Mouse (Mus musculus) kidney, adult 2 months (tissue): ENCODE results near the gene Sema5b. TPM values are rescaled to one million over a fixed set of nuclear protein-coding genes. Genes with fewer than 3 reads are reported as not detected.

Experiments used
- DNase-seq: peaks from one replicate; pipeline ENCODE4 v3.0.0; 2021
- H3K27ac ChIP-seq: fragments of 200-500 bp; 2 replicates; pipeline ENCODE4 v1.5.1; 2012; ENCODE audit warnings: low read depth, low read length, control low read depth, inconsistent platforms; ENCODE audit not compliant: insufficient read depth
- H3K27me3 ChIP-seq: fragments of 200-500 bp; replicated peaks from 2 replicates; pipeline ENCODE4 v1.6.1; 2012; ENCODE audit warnings: mild to moderate bottlenecking, moderate library complexity, low read length, inconsistent platforms; ENCODE audit not compliant: control insufficient read depth, insufficient read depth
- H3K36me3 ChIP-seq: fragments of 200-500 bp; 2 replicates; pipeline ENCODE4 v1.6.1; 2012; ENCODE audit warnings: mild to moderate bottlenecking, moderate library complexity, low read length, inconsistent platforms; ENCODE audit not compliant: control insufficient read depth, insufficient read depth
- H3K4me1 ChIP-seq: fragments of 200-500 bp; 2 replicates; pipeline ENCODE4 v1.6.1; 2011; ENCODE audit warnings: low read length; ENCODE audit not compliant: control insufficient read depth, insufficient read depth
- H3K4me3 ChIP-seq: fragments of 200-500 bp; 2 replicates; pipeline ENCODE4 v1.5.1; 2011; ENCODE audit warnings: mild to moderate bottlenecking, low read depth, low read length, control low read depth; ENCODE audit not compliant: insufficient read depth
- CTCF ChIP-seq: fragments of 200-500 bp; conservative IDR thresholded peaks from 2 replicates; pipeline ENCODE4 v1.5.1; 2011; ENCODE audit warnings: low read depth, mild to moderate bottlenecking, control low read depth, low read length, moderate library complexity, mixed read lengths; ENCODE audit not compliant: insufficient read depth, insufficient read length
- POLR2A ChIP-seq: fragments of 200-500 bp; IDR thresholded peaks from one replicate; pipeline ENCODE4 v1.6.1; 2011; ENCODE audit warnings: low read depth, low read length, control low read depth
- WGBS: fragments of 180-500 bp; shearing (Covaris S2); methylation state at CpG from one replicate; pipeline ENCODE4 v1.1.7; 2018; 5-methylcytosine and 5-hydroxymethylcytosine counted together
- polyA plus RNA-seq: library from polyadenylated mRNA; depleted of rRNA; stranded (reverse); fragments of >200 nt; gene quantifications from 2 replicates; pipeline ENCODE4 v1.2.3, GENCODE M21; 2012

Sema5b gene
- polyA plus RNA-seq, 1 experiment: 1.4 TPM

GRCm38 (mm10) chr16:35623986-35624385, 83.0 kb downstream of the Sema5b start:
- TF ChIP-seq CTCF: no peak
- no peak for TF ChIP-seq POLR2A
- WGBS: 79% methylated on average over 7 of the region's 7 CpGs
- H3K4me1 ChIP-seq: no peaks in the 10 kb centered on the region

GRCm38 (mm10) chr16:35624877-35625276, 83.9 kb downstream of the Sema5b start:
- no peaks in the 10 kb centered on the region for H3K27me3 ChIP-seq
- H3K4me1 ChIP-seq: no peaks in the 10 kb centered on the region
- TF ChIP-seq CTCF (no peak), POLR2A (no peak)
- no peaks in the 10 kb centered on the region for H3K36me3 ChIP-seq
- 73% methylated on average over 6 of the region's 6 CpGs for WGBS
- DNase-seq: no peak
- H3K27ac ChIP-seq: no peak overlapping the region
- H3K4me3 ChIP-seq: no peak overlapping the region

More at GRCm38 (mm10) chr16:35623986-35624385, 83.0 kb downstream of the Sema5b start:
- no peak for DNase-seq
- H3K27me3 ChIP-seq: no peaks in the 10 kb centered on the region
- H3K27ac ChIP-seq: no peak overlapping the region
- no peaks in the 10 kb centered on the region for H3K36me3 ChIP-seq
- no peak overlapping the region for H3K4me3 ChIP-seq

- Histone ChIP-seq H3K27me3 (no peaks in the 10 kb centered on the region), H3K36me3 (no peaks in the 10 kb centered on the region), H3K27ac (no peak overlapping the region), H3K4me1 (no peaks in the 10 kb centered on the region), H3K4me3 (no peak overlapping the region)
- 71% methylated on average over 16 of the region's 16 CpGs for WGBS
- TF ChIP-seq CTCF: no peak
- TF ChIP-seq POLR2A: no peak
- no peak for DNase-seq
Observed at GRCm38 (mm10) chr16:35625286-35626020, 84.5 kb downstream of the Sema5b start.

- H3K4me1 ChIP-seq: no peaks in the 10 kb centered on the region
- H3K27me3 ChIP-seq: no peaks in the 10 kb centered on the region
- H3K4me3 ChIP-seq: no peak overlapping the region
- peak; percentile 72 for DNase-seq
- H3K27ac ChIP-seq: no peak overlapping the region
- WGBS: 48% methylated on average over 10 of the region's 10 CpGs
- TF ChIP-seq POLR2A (no peak), CTCF (peak; percentile 88)
- no peaks in the 10 kb centered on the region for H3K36me3 ChIP-seq
Observed at GRCm38 (mm10) chr16:35627992-35628607, 87.2 kb downstream of the Sema5b start.

GRCm38 (mm10) chr16:35630470-35631183, 89.7 kb downstream of the Sema5b start:
- H3K27me3 ChIP-seq: no peaks in the 10 kb centered on the region
- H3K4me1 ChIP-seq: no peaks in the 10 kb centered on the region
- no peak for TF ChIP-seq POLR2A
- no peak for TF ChIP-seq CTCF
- H3K4me3 ChIP-seq: no peak overlapping the region
- no peak overlapping the region for H3K27ac ChIP-seq
- H3K36me3 ChIP-seq: no peaks in the 10 kb centered on the region
- 33% methylated on average over 16 of the region's 16 CpGs for WGBS
- peak; percentile 79 for DNase-seq

- H3K4me1 ChIP-seq: no peaks in the 10 kb centered on the region
- no peak overlapping the region for H3K4me3 ChIP-seq
- 27% methylated on average over 2 of the region's 2 CpGs for WGBS
- DNase-seq: no peak
- H3K27ac ChIP-seq: no peak overlapping the region
- TF ChIP-seq POLR2A (no peak), CTCF (no peak)
- H3K36me3 ChIP-seq: no peaks in the 10 kb centered on the region
- no peaks in the 10 kb centered on the region for H3K27me3 ChIP-seq
Observed at GRCm38 (mm10) chr16:35633058-35633457, 92.1 kb downstream of the Sema5b start.

- DNase-seq: no peak
Observed at GRCm38 (mm10) chr16:35634971-35635370, 94.0 kb downstream of the Sema5b start.

More at GRCm38 (mm10) chr16:35634971-35635370, 94.0 kb downstream of the Sema5b start:
- H3K4me3 ChIP-seq: no peak overlapping the region
- H3K27ac ChIP-seq: no peak overlapping the region
- TF ChIP-seq POLR2A: no peak
- WGBS: 83% methylated on average over 4 of the region's 4 CpGs
- H3K4me1 ChIP-seq: no peaks in the 10 kb centered on the region
- no peaks in the 10 kb centered on the region for H3K36me3 ChIP-seq
- H3K27me3 ChIP-seq: no peaks in the 10 kb centered on the region
